Mouse (Mus musculus): ENCODE results near the gene Ttc9.

DNA sequence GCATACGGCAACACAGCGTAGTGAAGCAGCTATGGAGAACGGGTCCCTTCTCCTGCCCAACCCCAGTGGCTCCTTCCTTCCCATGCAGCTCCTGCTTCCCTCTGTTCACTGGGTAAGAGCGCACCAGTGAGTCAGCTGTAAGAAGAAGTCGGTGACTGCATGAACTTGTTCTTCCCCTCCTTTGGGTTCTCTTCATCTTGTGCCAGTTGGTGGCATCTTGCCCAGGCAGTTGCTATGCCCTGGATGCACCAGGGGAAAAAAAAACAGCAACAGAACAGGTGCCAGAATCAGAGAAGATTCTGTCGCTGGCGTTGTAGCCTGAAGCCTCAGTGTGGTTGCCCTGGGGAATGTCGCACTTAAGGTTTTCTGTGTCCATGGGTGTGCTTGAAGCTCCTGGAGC, 22.3 kb downstream of the Ttc9 start:
- no peak for TF ChIP-seq GATA1 (IDR thresholded peaks at IDR 0.05; ENCODE audit: low read length)
- TF ChIP-seq TAL1 (IDR thresholded peaks at IDR 0.05; ENCODE audit: low read length) = no peak
